Mouse (Mus musculus): ENCODE results near the gene Ssxb1. TPM values are rescaled to one million over a fixed set of nuclear protein-coding genes. Genes with fewer than 3 reads are reported as not detected.
"Not testable (repeated sequence)": the region's sequence is repeated elsewhere in the genome, so short reads cannot be mapped to it uniquely, and the experiment has no call there.

The Ssxb1 gene
- polyA plus RNA-seq (2011; ENCODE audit: insufficient read depth, insufficient read length, low read depth, missing spikeins), result not detected in 2 replicates

DNA sequence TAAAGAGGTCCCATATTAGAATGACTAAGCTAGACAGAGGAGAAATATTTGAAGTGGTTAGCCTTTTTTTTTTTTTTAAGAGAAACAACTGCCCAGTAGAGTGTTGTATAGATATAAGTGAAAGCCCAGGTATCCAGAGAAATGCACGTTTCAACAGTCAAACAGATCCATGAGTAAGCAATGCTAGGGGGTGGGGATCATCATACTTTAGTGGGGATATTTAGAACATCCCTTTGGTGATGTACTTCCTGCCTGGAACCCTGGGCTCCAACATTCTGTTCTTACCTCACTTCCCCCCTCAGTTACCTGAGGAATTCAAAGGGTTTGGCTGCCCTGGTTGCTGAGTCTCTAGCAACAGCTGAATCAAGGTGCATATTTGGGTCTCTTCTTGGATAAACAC, at the start of gene Ssxb1:
TSS of gene Ssxb1 (plus strand) at position 301 of the 400 bp plus-strand sequence.
- H3K4me3 ChIP-seq (ENCODE audit: low read depth, low read length); H3K9ac ChIP-seq (ENCODE audit: low read depth, poor library complexity, severe bottlenecking); H3K27ac ChIP-seq (ENCODE audit: insufficient read depth, low read length); H3K4me1 ChIP-seq (ENCODE audit: control insufficient read depth, insufficient read depth, low read length); H3K9me3 ChIP-seq (replicated peaks; ENCODE audit: control insufficient read depth, insufficient read depth, low read length, poor library complexity, severe bottlenecking); H3K36me3 ChIP-seq (ENCODE audit: control insufficient read depth, insufficient read depth, low read length, poor library complexity, severe bottlenecking); H3K27me3 ChIP-seq (ENCODE audit: control insufficient read depth, insufficient read depth, low read length, poor library complexity, severe bottlenecking): not testable (repeated sequence)

DNA sequence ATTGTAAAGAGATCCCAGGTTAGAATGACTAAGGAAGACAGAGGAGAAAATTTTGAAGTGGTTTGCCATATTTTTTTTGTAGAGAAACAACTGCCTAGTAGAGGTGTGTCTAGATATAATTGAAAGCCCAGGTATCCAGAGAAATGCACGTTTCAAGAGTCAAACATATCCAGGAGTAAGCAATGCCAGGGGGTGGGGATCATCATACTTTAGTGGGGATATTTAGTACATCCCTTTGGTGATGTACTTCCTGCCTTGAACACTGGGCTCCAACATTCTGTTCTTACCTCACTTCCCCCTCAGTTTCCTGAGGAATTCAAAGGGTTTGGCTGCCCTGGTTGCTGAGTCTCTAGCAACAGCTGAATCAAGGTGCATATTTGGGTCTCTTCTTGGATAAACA, 46.4 kb upstream of the Ssxb1 start, which contains the start of gene Ssxb9:
TSS of gene Ssxb9 (plus strand) at position 301 of the 400 bp plus-strand sequence.
- H3K27me3 ChIP-seq (ENCODE audit: control insufficient read depth, insufficient read depth, low read length, poor library complexity, severe bottlenecking); H3K27ac ChIP-seq (ENCODE audit: insufficient read depth, low read length); H3K9me3 ChIP-seq (replicated peaks; ENCODE audit: control insufficient read depth, insufficient read depth, low read length, poor library complexity, severe bottlenecking); H3K4me1 ChIP-seq (ENCODE audit: control insufficient read depth, insufficient read depth, low read length); H3K4me3 ChIP-seq (ENCODE audit: low read depth, low read length); H3K9ac ChIP-seq (ENCODE audit: low read depth, poor library complexity, severe bottlenecking); H3K36me3 ChIP-seq (ENCODE audit: control insufficient read depth, insufficient read depth, low read length, poor library complexity, severe bottlenecking): not testable (repeated sequence)

- H3K4me1 ChIP-seq (ENCODE audit: control insufficient read depth, insufficient read depth, low read length); H3K36me3 ChIP-seq (ENCODE audit: control insufficient read depth, insufficient read depth, low read length, poor library complexity, severe bottlenecking); H3K9ac ChIP-seq (ENCODE audit: low read depth, poor library complexity, severe bottlenecking); H3K4me3 ChIP-seq (ENCODE audit: low read depth, low read length); H3K27me3 ChIP-seq (ENCODE audit: control insufficient read depth, insufficient read depth, low read length, poor library complexity, severe bottlenecking); H3K27ac ChIP-seq (ENCODE audit: insufficient read depth, low read length); H3K9me3 ChIP-seq (replicated peaks; ENCODE audit: control insufficient read depth, insufficient read depth, low read length, poor library complexity, severe bottlenecking): not testable (repeated sequence)
These were observed 48.5 kb downstream of the Ssxb1 start, which contains the start of gene Ssxb2 for GRCm38 (mm10) chrX:8461626-8462025. Ssxb2 (minus strand) TSS chrX:8461726.

Other genes starting within 250 kb of the Ssxb1 start
- 9.5 and 10.9 TPM in 2 replicates for gene Tbc1d25, start 237.1 kb upstream of the Ssxb1 start, polyA plus RNA-seq (2011; ENCODE audit: insufficient read depth, insufficient read length, low read depth, missing spikeins)
- 57.6 and 59.1 TPM in 2 replicates for gene Ebp, start 219.8 kb upstream of the Ssxb1 start, polyA plus RNA-seq (2011; ENCODE audit: insufficient read depth, insufficient read length, low read depth, missing spikeins)
- 8.5 and 10.8 TPM in 2 replicates for gene Porcn, start 206.8 kb upstream of the Ssxb1 start, polyA plus RNA-seq (2011; ENCODE audit: insufficient read depth, insufficient read length, low read depth, missing spikeins)
- gene Ftsj1, start 160.9 kb upstream of the Ssxb1 start, polyA plus RNA-seq (2011; ENCODE audit: insufficient read depth, insufficient read length, low read depth, missing spikeins), result 20.1 and 24.7 TPM in 2 replicates
- 0.63 and 1.7 TPM in 2 replicates for gene Slc38a5, start 142.2 kb upstream of the Ssxb1 start, polyA plus RNA-seq (2011; ENCODE audit: insufficient read depth, insufficient read length, low read depth, missing spikeins)
- not detected in 2 replicates for gene Ssxb10, start 85.9 kb upstream of the Ssxb1 start, polyA plus RNA-seq (2011; ENCODE audit: insufficient read depth, insufficient read length, low read depth, missing spikeins)
- gene Ssxb9, start 46.3 kb upstream of the Ssxb1 start, polyA plus RNA-seq (2011; ENCODE audit: insufficient read depth, insufficient read length, low read depth, missing spikeins), result not detected in 2 replicates
- gene Ssxb2, start 48.4 kb downstream of the Ssxb1 start, polyA plus RNA-seq (2011; ENCODE audit: insufficient read depth, insufficient read length, low read depth, missing spikeins), result not detected in 2 replicates
- not detected in 2 replicates for gene Gm14459, start 111.6 kb downstream of the Ssxb1 start, polyA plus RNA-seq (2011; ENCODE audit: insufficient read depth, insufficient read length, low read depth, missing spikeins)
- gene Ssxb6, start 134.9 kb downstream of the Ssxb1 start, polyA plus RNA-seq (2011; ENCODE audit: insufficient read depth, insufficient read length, low read depth, missing spikeins), result not detected in 2 replicates
- gene Ssxb3, start 178.5 kb downstream of the Ssxb1 start, polyA plus RNA-seq (2011; ENCODE audit: insufficient read depth, insufficient read length, low read depth, missing spikeins), result not detected in 2 replicates